Mouse (Mus musculus) cerebellum, adult 2 months (tissue): Measurements from ENCODE around the gene Btla.

Experiments used
- CTCF ChIP-seq: fragments of 200-500 bp; IDR thresholded peaks from 2 replicates; pipeline ENCODE4 v1.5.1; 2011; ENCODE audit warnings: low read depth, mild to moderate bottlenecking, control low read depth, low read length, moderate library complexity, borderline replicate concordance; ENCODE audit not compliant: insufficient read depth
- POLR2A ChIP-seq: fragments of 200-500 bp; IDR thresholded peaks from 2 replicates; pipeline ENCODE4 v1.6.1; 2011; ENCODE audit warnings: low read length, control low read depth, borderline replicate concordance; ENCODE audit not compliant: insufficient read depth

GRCm38 (mm10) chr16:45251773-45252413, 27.8 kb downstream of the Btla start:
- no peak for TF ChIP-seq CTCF
- no peak for TF ChIP-seq POLR2A
